Mouse (Mus musculus): ENCODE results near the gene Plekhg1. TPM values are rescaled to one million over a fixed set of nuclear protein-coding genes. Genes with fewer than 3 reads are reported as not detected.
A peak's percentile ranks its signal among the peaks of the same experiment; 100 is the strongest.

Plekhg1 gene
- polyA plus RNA-seq, 1 experiment from 2014 or later: 16.2 TPM

- WGBS: 33% methylated on average over 4 of the region's 4 CpGs
- Histone ChIP-seq H3K4me2 (ENCODE audit: low read depth, low read length) (no peak overlapping the region), H3K9ac (replicated peaks; ENCODE audit: low read length) (no peak overlapping the region; the same call in 1 of the 2 replicates)
These were observed 118.3 kb downstream of the Plekhg1 start for GRCm38 (mm10) chr10:3858437-3858836.

GRCm38 (mm10) chr10:3858961-3859714 is 119.0 kb downstream of the Plekhg1 start:
- no peak overlapping the region for H3K4me2 ChIP-seq (ENCODE audit: low read depth, low read length)
- ATAC-seq (replicated peaks; ENCODE audit: insufficient number of reproducible peaks, low FRiP score, low TSS enrichment, low read depth): no peak
- no peak for DNase-seq (ENCODE audit: low spot score)
- H3K36me3 ChIP-seq (replicated peaks; ENCODE audit: control insufficient read depth, insufficient read depth, low read depth, low read length): no peaks in the 10 kb centered on the region
- peaks cover 10% of the 10 kb centered on the region for H3K4me1 ChIP-seq (ENCODE audit: control insufficient read depth, insufficient read depth, low read length)
- H3K27me3 ChIP-seq (ENCODE audit: control insufficient read depth, insufficient read depth, low read length): no peaks in the 10 kb centered on the region
- no peak overlapping the region for H3K27ac ChIP-seq (replicated peaks; ENCODE audit: low read depth, low read length)
- no peaks in the 10 kb centered on the region for H3K9me3 ChIP-seq (replicated peaks; ENCODE audit: control insufficient read depth, low read length)
- H3K4me3 ChIP-seq (ENCODE audit: low read depth, low read length): no peak overlapping the region
- 30% methylated on average over 11 of the region's 11 CpGs for WGBS
- no peak overlapping the region for H3K9ac ChIP-seq (replicated peaks; ENCODE audit: low read length)

More at GRCm38 (mm10) chr10:3858437-3858836, 118.3 kb downstream of the Plekhg1 start:
- H3K9me3 ChIP-seq (replicated peaks; ENCODE audit: control insufficient read depth, low read length): no peaks in the 10 kb centered on the region
- H3K27ac ChIP-seq (replicated peaks; ENCODE audit: low read depth, low read length): no peak overlapping the region
- ATAC-seq (replicated peaks; ENCODE audit: insufficient number of reproducible peaks, low FRiP score, low TSS enrichment, low read depth) (peak; percentile 63), DNase-seq (ENCODE audit: low spot score) (no peak)
- H3K4me3 ChIP-seq (ENCODE audit: low read depth, low read length): no peak overlapping the region
- H3K27me3 ChIP-seq (ENCODE audit: control insufficient read depth, insufficient read depth, low read length): no peaks in the 10 kb centered on the region
- no peaks in the 10 kb centered on the region for H3K36me3 ChIP-seq (replicated peaks; ENCODE audit: control insufficient read depth, insufficient read depth, low read depth, low read length)
- peaks cover 10% of the 10 kb centered on the region for H3K4me1 ChIP-seq (ENCODE audit: control insufficient read depth, insufficient read depth, low read length)

- H3K27ac ChIP-seq (replicated peaks; ENCODE audit: low read depth, low read length): peak overlapping the region; percentile 56; the same call in 1 of the 2 replicates
- no peaks in the 10 kb centered on the region for H3K36me3 ChIP-seq (replicated peaks; ENCODE audit: control insufficient read depth, insufficient read depth, low read depth, low read length)
- H3K4me1 ChIP-seq (ENCODE audit: control insufficient read depth, insufficient read depth, low read length): peaks cover 6% of the 10 kb centered on the region; the same call in 1 of the 2 replicates
- no peaks in the 10 kb centered on the region for H3K27me3 ChIP-seq (ENCODE audit: control insufficient read depth, insufficient read depth, low read length)
- no peaks in the 10 kb centered on the region for H3K9me3 ChIP-seq (replicated peaks; ENCODE audit: control insufficient read depth, low read length)
- peak overlapping the region; percentile 48 for H3K9ac ChIP-seq (replicated peaks; ENCODE audit: low read length)
- WGBS: 17% methylated on average over 12 of the region's 12 CpGs
- ATAC-seq (replicated peaks; ENCODE audit: insufficient number of reproducible peaks, low FRiP score, low TSS enrichment, low read depth): peak; percentile 69
- DNase-seq (ENCODE audit: low spot score): peak; percentile 72
- peak overlapping the region; percentile 41 for H3K4me2 ChIP-seq (ENCODE audit: low read depth, low read length)
- peak overlapping the region; percentile 11 for H3K4me3 ChIP-seq (ENCODE audit: low read depth, low read length)
These were observed 123.4 kb downstream of the Plekhg1 start for GRCm38 (mm10) chr10:3863411-3864195.

- peak; percentile 69 for DNase-seq (ENCODE audit: low spot score)
- Histone ChIP-seq H3K9ac (replicated peaks; ENCODE audit: low read length) (peak overlapping the region; percentile 48), H3K36me3 (replicated peaks; ENCODE audit: control insufficient read depth, insufficient read depth, low read depth, low read length) (no peaks in the 10 kb centered on the region), H3K4me3 (ENCODE audit: low read depth, low read length) (peak overlapping the region; percentile 11; the same call in 1 of the 2 replicates), H3K27ac (replicated peaks; ENCODE audit: low read depth, low read length) (no peak overlapping the region; the same call in 1 of the 2 replicates), H3K27me3 (ENCODE audit: control insufficient read depth, insufficient read depth, low read length) (no peaks in the 10 kb centered on the region), H3K4me1 (ENCODE audit: control insufficient read depth, insufficient read depth, low read length) (peaks cover 3% of the 10 kb centered on the region; the same call in 1 of the 2 replicates), H3K4me2 (ENCODE audit: low read depth, low read length) (peak overlapping the region; percentile 41), H3K9me3 (replicated peaks; ENCODE audit: control insufficient read depth, low read length) (no peaks in the 10 kb centered on the region)
- ATAC-seq (replicated peaks; ENCODE audit: insufficient number of reproducible peaks, low FRiP score, low TSS enrichment, low read depth): no peak
- WGBS: 17% methylated on average over 6 of the region's 6 CpGs
These were observed 124.0 kb downstream of the Plekhg1 start for GRCm38 (mm10) chr10:3864196-3864540.

- no peak overlapping the region for H3K4me2 ChIP-seq (ENCODE audit: low read depth, low read length)
- no peak for ATAC-seq (replicated peaks; ENCODE audit: insufficient number of reproducible peaks, low FRiP score, low TSS enrichment, low read depth)
These were observed 127.1 kb downstream of the Plekhg1 start for GRCm38 (mm10) chr10:3867298-3867697.

GRCm38 (mm10) chr10:3870828-3871227 is 130.7 kb downstream of the Plekhg1 start:
- no peaks in the 10 kb centered on the region for H3K4me1 ChIP-seq (ENCODE audit: control insufficient read depth, insufficient read depth, low read length)
- DNase-seq (ENCODE audit: low spot score) (no peak), ATAC-seq (replicated peaks; ENCODE audit: insufficient number of reproducible peaks, low FRiP score, low TSS enrichment, low read depth) (no peak)
- H3K9me3 ChIP-seq (replicated peaks; ENCODE audit: control insufficient read depth, low read length): no peaks in the 10 kb centered on the region
- WGBS: 93% methylated on average over 5 of the region's 5 CpGs
- H3K9ac ChIP-seq (replicated peaks; ENCODE audit: low read length): no peak overlapping the region
- no peak overlapping the region for H3K27ac ChIP-seq (replicated peaks; ENCODE audit: low read depth, low read length)
- no peaks in the 10 kb centered on the region for H3K27me3 ChIP-seq (ENCODE audit: control insufficient read depth, insufficient read depth, low read length)
- H3K36me3 ChIP-seq (replicated peaks; ENCODE audit: control insufficient read depth, insufficient read depth, low read depth, low read length): no peaks in the 10 kb centered on the region
- no peak overlapping the region for H3K4me3 ChIP-seq (ENCODE audit: low read depth, low read length)
- H3K4me2 ChIP-seq (ENCODE audit: low read depth, low read length): no peak overlapping the region

More at GRCm38 (mm10) chr10:3867298-3867697, 127.1 kb downstream of the Plekhg1 start:
- Histone ChIP-seq H3K9me3 (replicated peaks; ENCODE audit: control insufficient read depth, low read length) (no peaks in the 10 kb centered on the region), H3K4me1 (ENCODE audit: control insufficient read depth, insufficient read depth, low read length) (peaks cover 3% of the 10 kb centered on the region; the same call in 1 of the 2 replicates), H3K27ac (replicated peaks; ENCODE audit: low read depth, low read length) (no peak overlapping the region), H3K4me3 (ENCODE audit: low read depth, low read length) (no peak overlapping the region), H3K27me3 (ENCODE audit: control insufficient read depth, insufficient read depth, low read length) (no peaks in the 10 kb centered on the region), H3K9ac (replicated peaks; ENCODE audit: low read length) (no peak overlapping the region), H3K36me3 (replicated peaks; ENCODE audit: control insufficient read depth, insufficient read depth, low read depth, low read length) (no peaks in the 10 kb centered on the region)
- no peak for DNase-seq (ENCODE audit: low spot score)

- Histone ChIP-seq H3K4me3 (ENCODE audit: low read depth, low read length) (no peak overlapping the region), H3K9me3 (replicated peaks; ENCODE audit: control insufficient read depth, low read length) (no peaks in the 10 kb centered on the region), H3K9ac (replicated peaks; ENCODE audit: low read length) (no peak overlapping the region), H3K36me3 (replicated peaks; ENCODE audit: control insufficient read depth, insufficient read depth, low read depth, low read length) (no peaks in the 10 kb centered on the region), H3K27me3 (ENCODE audit: control insufficient read depth, insufficient read depth, low read length) (no peaks in the 10 kb centered on the region), H3K4me2 (ENCODE audit: low read depth, low read length) (no peak overlapping the region), H3K27ac (replicated peaks; ENCODE audit: low read depth, low read length) (no peak overlapping the region), H3K4me1 (ENCODE audit: control insufficient read depth, insufficient read depth, low read length) (no peaks in the 10 kb centered on the region)
- 90% methylated on average over 6 of the region's 6 CpGs for WGBS
- ATAC-seq (replicated peaks; ENCODE audit: insufficient number of reproducible peaks, low FRiP score, low TSS enrichment, low read depth): no peak
- no peak for DNase-seq (ENCODE audit: low spot score)
These were observed 133.3 kb downstream of the Plekhg1 start for GRCm38 (mm10) chr10:3873467-3873866.

Measured in embryonic facial prominence, embryonic 11.5 days (tissue).